Mouse (Mus musculus): ENCODE results near the gene Polr2l. TPM values are rescaled to one million over a fixed set of nuclear protein-coding genes. Genes with fewer than 3 reads are reported as not detected.

The Polr2l gene
- total RNA-seq (2015), result 16.6 and 24.0 TPM in 2 replicates
- total RNA-seq (2017), result 17.9 and 27.6 TPM in 2 replicates

DNA sequence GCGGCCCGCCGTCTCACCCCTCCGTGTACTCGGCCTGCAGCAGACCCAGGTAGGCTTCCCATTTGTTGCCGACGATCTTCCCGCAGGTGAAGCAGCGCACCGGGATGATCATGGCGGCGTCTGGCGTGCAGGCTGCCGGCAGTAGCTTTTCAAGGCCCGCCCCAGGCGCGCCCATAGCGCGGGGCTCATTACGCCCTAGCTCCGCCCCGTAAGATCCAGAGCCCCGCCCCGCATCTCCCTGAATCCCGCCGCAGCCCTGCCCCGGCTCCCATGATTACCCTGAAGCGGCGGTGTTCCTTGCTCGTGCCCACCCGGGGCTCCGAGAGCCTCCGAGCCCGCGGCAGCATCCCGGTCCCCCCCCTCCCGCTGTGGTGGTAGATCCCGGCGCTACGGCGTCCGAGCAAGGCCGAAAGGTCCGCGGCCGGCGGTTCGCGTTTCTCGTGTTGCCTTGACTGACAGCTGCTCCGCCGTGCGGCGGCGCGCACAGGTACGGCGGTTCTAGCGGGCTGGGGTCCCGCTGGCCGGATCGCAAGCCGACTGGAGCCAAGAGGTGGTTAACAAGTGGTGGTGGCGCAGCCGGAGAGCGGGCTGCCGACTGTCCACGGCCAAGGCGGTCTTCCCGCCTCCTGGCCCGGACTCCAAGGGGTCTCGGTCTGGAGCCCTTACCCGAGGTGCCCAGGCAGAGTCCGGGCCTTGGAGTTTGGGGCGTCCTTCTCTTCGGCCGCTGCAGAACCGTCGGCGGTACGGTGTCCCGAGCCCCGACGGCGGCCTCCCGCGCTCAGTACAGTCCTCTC, at the start of gene Polr2l, which contains the start of gene Tspan4:
Gene Polr2l (minus strand): TSS at position 122 of the 794 bp plus-strand sequence.
Gene Tspan4 (plus strand): TSS at position 230 of the 794 bp plus-strand sequence.
- peak; percentile 80 for ATAC-seq (ENCODE audit: poor library complexity, severe bottlenecking)

DNA sequence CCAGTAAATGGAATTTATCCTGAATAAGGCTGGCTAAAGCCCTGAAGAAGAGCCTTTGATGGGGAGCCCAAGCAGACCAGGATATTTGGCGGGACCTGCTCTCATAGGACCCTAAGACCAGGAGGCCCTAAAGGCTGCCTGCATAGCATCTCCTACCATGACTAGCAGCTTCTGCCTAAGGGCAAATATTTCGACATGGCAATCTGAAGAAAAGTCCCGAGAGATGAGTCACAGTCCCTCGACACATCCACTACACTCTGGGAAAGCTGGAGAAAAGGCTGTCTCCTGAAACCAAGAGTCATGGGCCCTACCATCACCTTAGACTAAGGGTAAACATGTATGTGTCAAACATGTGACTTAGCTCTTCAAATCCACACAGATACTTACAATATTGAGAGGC, 49.3 kb upstream of the Polr2l start:
- ATAC-seq (ENCODE audit: poor library complexity, severe bottlenecking), result no peak

DNA sequence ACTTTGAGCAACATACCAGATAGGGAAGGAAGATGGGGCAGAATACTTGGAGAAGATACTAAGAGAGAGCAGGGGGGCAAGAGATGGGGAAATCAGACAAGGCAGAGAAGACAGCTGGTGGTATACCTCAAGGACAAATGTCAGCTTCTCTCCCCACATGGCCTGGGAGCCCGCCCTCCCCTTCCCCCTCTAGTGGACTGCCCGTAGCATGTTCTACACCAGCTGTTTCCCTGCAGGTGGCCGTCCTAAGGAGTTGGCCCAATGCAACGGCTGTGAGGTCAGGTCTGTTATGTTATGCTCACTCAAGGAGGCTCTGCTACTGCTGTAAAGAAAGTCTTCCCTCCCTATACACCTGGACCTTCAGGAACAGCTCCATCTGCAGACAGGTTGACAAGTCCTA, 48.1 kb upstream of the Polr2l start:
- ATAC-seq (ENCODE audit: poor library complexity, severe bottlenecking), result no peak

DNA sequence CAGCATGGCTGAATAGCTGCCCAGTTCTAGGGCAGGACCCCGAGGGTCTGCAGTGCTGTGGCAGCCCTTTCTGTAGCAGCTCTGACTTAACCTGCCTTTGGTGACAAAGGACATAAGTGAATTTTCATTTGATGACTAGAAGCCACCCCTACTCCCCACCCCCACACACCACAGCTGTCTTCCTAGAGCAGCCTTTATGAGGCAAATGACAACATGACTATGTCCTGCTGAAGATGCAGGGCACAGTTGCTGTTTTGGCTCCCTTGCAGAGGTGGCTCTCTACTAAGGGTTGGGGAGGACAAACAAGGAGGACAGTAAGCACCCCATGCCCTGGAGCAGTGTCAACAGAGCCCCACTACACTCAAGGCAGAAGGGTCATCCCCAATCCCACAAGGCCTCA, 44.9 kb upstream of the Polr2l start:
- no peak for ATAC-seq (ENCODE audit: poor library complexity, severe bottlenecking)

DNA sequence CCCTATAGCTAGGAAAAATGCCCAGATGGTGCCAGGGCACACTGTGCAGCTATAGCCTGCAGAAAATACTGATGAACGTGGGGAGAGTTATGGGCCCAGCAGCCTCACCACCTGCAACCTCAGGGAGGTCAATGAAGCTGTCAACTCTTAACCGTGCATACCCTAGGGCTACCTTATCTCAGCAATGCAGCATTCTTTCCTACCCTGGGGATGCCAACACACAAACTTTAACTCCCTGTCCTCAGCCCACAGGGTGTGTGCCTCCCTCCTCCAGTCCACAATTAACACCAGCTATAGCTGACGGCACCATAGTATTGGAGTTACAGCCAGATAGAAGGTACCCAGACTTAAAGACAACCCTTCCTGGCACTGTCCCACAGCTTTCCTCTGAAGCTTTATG, 44.0 kb upstream of the Polr2l start:
- no peak for ATAC-seq (ENCODE audit: poor library complexity, severe bottlenecking)

DNA sequence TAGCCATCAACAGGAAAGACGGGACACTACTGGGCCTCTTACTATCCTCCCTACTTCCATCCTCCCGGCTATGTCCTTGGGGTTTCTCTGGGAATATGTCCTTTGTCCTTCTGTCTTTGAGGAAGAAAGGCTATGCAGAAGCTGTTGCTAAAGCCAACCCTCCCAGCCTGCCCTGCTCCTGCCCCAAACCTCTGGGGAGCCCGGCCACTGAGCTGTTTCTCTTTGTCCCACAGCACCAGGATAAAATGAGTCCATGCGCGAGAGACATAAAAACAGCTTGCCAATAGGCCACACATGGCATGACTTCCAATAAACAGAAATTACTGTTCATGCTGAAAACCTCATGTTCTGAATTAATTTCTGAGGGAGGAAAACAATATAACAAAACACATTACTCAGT, 43.4 kb upstream of the Polr2l start:
- no peak for ATAC-seq (ENCODE audit: poor library complexity, severe bottlenecking)

DNA sequence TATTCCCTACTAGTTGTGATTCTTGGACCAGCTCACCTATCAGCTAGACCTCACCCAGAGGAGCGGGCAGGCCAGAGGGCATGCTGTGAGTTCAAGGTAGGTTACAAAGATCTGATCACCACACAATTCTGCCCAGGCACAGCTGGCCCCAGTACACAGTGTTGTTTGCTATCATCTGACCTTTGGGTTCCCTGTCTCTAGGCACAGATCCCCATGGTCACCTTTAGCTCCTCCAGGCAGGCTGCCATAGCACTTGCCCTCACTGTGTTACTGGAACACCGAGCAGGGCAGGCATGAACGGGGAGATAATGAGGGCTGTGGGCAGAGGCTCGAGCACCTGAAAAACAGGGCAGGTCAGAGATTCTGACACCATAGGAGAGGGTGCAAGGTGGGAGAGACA, 42.7 kb upstream of the Polr2l start:
- ATAC-seq (ENCODE audit: poor library complexity, severe bottlenecking), result no peak

DNA sequence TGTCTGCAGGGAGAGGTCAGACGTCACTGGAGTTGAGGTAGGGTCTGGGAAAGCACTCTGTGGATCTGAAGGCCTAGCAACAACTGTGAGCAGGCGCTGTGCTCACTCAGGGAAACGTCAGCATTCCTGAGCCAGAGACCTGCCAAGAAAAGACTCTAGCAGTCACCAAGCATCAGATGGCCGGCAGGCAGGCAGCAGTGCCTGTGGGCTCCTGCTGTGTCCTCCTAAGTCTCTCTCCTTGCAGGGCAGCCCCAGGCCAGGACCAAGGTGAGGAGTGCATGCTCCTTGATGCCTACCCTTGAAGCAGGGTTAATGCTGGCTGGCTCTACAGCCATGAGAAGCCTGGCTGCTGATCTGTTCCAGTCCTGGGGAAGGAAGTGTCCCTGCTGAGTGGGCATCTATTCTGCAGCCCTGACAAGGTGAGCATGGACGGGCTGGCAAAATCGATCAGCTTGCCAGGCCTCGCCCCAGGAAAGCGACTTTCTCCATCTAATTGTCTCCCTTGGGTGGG, 35.8 kb upstream of the Polr2l start:
- no peak for ATAC-seq (ENCODE audit: poor library complexity, severe bottlenecking)

DNA sequence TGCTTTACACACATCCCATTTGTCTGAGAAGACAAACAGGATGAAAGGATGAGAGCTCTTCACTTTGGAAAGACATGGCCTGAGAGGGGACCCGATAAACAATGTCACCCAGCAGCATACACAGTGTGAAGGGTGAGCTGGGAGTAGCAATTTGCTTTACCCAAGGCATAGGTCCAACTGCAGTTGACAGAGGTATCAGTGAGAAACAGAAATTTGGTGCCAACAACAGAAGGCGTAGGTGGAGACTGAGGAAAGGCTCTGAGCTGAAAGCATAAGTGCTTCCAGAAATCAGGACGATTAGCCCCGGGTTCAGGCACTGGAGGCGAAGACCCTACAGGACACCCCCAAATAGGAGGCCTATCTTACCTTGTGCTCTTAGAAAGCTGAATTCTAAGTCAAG, 35.3 kb upstream of the Polr2l start:
- ATAC-seq (ENCODE audit: poor library complexity, severe bottlenecking), result no peak

DNA sequence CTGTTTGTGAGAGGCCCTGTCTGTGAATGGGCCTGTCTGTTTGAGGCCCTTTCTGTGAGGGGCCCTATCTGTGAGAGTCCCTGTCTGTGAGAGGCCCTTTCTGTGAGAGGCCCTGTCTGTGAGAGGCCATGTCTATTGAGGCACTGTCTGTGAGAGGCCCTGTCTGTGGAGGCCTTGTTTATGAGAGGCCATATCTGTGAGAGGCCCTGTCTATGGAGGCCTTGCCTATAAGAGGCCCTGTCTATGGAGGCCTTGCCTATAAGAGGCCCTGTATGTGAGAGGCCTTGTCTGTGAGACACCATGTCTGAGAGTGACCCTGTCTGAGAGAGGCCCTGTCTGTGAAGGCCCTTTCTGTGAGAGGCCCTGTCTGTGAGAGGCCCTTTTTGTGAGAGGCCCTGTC, 33.2 kb upstream of the Polr2l start:
- ATAC-seq (ENCODE audit: poor library complexity, severe bottlenecking), result no peak

DNA sequence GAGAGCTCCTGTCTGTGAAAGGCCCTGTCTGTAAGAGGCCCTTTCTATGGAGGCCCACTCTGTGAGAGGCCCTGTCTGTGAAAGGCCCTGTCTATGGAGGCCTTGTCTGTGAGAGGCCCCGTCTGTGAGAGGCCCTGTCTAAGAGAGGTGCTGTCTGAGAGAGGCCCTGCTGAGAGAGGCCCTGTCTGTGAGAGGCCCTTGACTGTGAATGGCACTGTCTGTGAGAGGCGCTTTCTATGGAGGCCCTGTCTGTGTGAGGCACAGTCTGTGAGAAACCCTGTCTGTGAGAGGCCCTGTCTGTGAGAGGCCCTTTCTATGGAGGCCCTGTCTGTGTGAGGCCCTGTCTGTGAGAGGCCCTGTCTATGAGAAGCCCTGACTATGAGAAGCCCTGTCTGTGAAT, 31.3 kb upstream of the Polr2l start:
- ATAC-seq (ENCODE audit: poor library complexity, severe bottlenecking), result no peak

DNA sequence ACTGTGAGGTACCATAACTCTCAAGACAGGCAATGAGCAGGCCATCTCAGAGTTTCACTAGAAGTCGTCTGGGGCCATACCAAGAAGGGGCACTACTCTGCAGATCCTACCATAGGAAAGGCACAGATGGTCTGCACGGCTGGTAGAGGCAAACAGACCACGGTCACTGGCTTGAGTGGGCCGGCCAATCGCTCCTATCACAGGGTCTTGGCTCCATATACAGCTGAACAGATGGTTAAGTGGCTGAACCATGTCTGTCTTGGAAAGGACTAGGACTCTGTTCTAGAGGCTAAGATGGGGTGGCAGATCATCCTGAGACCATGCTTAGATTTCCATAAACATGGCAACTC, 27.6 kb upstream of the Polr2l start:
- no peak for ATAC-seq (ENCODE audit: poor library complexity, severe bottlenecking)

DNA sequence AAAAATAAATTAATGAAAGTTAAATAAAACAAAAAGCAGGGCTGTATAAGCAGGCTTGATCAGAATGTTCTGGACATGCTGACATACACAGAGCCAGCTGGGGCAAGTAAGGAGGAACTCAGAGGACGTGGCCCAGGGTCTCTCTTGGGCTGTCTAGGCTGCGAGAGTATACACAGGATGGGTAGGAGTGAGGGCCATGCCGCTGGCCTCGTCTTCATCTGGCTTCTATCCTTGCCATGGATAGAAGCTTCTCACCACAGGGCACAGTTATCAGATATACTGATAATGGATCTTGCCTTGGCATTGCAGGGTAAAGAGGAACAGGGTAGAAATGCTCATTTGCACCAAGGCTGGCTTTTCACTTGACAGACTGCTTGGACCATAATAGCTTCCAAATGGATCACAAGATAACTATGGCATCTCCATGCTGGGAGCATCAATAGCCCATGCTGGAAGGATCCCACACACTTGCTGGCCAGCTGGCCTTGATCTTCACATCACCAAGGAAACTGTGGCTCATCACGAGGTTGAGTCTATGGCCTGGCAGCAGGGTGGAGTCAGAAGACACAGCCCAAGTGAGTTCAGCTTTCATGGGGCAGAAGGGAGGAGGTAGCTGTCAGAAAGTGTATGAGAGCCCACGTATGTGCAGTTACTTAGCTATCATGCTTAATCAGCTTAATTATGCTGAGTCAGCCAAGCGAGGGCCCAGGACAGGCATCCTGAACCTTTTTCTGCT, 27.1 kb upstream of the Polr2l start:
- no peak for ATAC-seq (ENCODE audit: poor library complexity, severe bottlenecking)

DNA sequence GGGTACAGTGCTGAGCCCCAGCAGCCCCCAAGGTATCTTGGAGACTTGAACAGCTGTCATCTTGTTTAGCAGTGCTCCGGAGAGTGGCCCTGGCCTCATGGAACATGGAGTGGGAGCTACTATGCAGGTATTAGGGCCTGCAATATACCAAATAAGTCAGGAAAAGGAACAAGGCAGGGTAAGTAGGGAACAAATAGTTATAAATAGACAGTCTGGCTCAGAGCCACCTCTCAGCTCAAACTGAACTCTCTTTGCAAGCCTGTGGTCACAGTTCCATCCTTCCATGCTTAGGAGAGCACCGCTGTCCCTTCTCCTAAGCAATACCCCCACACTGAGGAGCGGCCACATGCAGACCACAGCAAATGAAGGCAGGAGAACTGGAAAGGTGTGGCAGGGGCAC, 22.7 kb upstream of the Polr2l start:
- no peak for ATAC-seq (ENCODE audit: poor library complexity, severe bottlenecking)

DNA sequence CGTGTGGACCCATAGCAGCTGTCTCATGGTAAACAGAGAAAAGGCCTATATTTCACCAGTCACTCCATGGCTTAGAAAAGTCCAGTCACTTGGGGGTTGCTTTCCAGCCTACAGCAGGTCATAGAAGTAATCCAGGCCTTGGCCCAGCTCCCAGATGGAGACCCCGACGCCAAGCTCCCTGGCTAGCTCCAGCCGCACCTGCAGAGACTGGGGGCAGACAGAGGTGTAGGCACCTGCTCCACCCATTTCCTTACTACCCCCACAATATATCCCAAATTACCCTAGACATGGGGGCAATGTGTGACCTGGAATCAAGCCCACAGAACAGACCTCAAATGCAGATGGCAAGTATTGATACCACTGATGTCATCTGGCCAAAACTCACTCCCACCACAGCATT, 21.0 kb upstream of the Polr2l start:
- no peak for ATAC-seq (ENCODE audit: poor library complexity, severe bottlenecking)

DNA sequence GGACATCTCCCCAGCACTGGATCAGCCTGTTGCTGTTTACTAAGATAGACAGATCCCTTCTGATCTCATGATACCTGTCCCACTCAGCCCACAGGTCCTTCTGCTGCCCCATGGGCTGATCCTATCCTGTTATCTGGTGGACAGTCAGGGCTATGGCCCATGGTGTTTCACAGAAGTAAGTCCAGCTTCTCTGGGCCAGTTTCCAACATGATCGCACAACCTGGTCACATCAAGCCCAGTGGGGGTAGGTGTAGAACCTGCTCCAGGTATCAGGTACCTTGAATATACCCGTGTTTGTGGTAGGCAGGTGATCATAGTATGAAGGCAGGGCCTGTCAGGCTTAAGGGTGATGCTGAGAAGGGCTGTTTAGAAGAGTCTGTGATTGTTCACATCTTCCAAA, 20.4 kb upstream of the Polr2l start:
- no peak for ATAC-seq (ENCODE audit: poor library complexity, severe bottlenecking)

DNA sequence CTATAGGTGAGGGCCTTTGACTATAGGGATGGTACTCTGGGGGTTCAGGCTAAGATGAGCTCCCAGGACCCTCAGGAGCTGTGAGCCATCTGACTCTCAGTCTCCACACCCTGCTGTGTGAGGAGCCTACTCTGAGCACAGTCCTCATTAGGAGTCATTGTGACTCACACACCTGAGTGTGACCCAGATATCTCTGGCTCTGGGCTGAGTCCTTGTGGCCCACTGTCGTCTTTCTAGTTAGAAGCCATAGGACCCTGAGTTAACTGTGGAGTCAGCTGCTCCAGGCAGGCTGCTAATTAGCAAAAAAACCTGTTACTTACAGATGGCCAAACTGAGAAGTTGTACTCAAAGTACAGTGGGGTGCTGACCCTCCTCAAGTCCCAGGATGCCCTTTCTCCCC, 18.8 kb upstream of the Polr2l start:
- no peak for ATAC-seq (ENCODE audit: poor library complexity, severe bottlenecking)

DNA sequence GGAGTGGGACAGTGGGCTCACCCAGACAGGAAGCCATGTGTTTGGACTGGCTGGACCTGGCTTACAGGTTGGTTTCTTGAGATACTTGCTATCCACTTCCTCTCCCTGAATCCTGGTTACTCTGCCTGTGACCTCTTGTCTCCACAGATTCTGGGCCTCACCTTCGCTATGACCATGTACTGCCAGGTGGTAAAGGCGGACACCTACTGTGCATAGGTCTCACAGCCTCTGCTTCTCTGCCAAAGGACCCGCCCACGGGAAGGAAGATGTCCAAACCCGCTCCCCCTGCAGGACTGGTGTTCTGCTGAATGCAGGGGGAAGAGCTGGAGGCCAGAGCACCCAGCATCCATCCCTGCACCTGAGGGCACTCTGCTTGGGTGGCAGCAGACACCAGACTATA, 17.8 kb upstream of the Polr2l start:
- ATAC-seq (ENCODE audit: poor library complexity, severe bottlenecking), result no peak

DNA sequence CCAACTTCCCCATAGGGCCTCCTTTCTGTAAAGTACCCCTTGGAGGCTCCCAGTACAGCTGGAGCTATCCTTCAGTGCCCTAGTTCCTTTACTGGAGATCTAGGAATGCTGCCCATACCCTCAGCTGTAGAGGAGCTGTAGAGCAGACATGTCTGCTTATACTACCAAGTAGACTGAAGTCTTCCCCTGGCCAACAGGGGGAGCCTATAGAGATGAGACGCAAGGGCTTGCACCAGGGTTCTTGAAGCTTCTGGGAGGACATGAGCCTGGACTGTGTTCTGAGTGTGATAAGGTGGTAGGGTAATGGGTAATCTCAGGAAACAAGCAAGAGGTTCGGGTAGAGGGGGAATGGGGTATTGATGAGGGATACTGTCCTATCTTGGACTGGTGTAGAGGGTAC, 16.2 kb upstream of the Polr2l start:
- 0 out of 2 replicates have a peak, but pooled peaks have one; percentile 51 for ATAC-seq (ENCODE audit: poor library complexity, severe bottlenecking)

DNA sequence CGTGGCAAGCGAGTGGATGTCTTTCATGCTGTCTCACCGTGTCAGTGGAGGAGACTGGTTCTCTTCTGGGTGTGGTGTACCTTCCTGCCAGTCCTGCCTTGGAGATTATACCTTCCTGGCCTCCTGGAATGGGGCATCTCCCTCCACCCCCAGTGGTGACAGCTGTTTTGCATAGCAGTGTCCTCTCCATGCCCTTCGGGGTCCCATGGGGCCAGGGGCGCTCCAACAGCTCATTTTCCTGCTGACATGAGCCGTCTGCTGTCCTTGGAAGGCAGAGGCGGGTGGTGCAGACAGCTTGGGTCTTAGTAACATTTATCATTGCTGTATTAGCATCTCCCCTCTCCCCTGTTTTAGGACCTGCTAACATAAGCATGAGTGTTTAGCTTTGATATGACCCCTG, 12.2 kb upstream of the Polr2l start:
- no peak for ATAC-seq (ENCODE audit: poor library complexity, severe bottlenecking)

DNA sequence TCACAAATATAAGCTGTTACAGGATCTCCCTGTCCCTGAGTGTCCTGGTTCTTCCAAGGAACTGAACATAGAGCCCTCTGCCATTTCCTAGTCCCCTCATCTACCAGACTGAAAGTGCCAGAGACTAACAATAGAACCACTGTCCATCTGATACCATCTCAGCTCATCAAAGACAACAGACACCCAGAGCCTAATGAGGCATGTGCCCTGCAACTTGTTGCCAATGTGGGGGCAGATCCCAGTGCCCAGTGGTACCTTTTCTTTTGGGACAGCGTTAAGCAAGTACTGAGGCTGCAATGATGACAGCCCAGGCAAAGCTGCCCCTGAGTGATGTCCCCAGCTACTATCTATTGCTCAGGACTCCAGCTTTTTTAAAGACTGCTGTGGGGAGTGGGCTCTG, 11.3 kb upstream of the Polr2l start:
- no peak for ATAC-seq (ENCODE audit: poor library complexity, severe bottlenecking)

DNA sequence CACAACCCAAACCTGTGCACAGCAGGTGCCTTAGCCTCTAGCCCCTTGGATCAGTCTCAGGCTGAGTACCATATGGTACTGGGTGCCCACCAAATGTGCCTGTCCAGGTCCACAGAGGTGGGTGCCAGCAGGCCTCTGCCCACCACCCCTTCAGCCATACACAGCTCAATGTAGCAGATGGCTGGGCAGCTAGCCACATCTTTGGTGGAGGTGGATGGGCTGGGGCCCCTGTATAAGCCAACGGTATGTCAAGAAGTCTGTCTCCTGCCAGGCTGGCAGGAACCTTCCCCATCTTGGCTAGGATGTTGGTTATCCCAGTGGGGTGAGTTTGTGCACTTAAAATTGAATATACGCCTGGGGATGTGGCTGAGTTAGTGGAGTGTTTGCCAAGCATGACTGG, 10.7 kb upstream of the Polr2l start:
- no peak for ATAC-seq (ENCODE audit: poor library complexity, severe bottlenecking)
